Mouse (Mus musculus) right cerebral cortex, adult 2 months (tissue): ENCODE measurements around the gene Kng1.
"Not testable (repeated sequence)": the region's sequence is repeated elsewhere in the genome, so short reads cannot be mapped to it uniquely, and the experiment has no call there.

Experiments
- DNase-seq, 2 experiments: peaks; one replicate each; pipeline ENCODE4 v3.0.0; 2021 to 2022; ENCODE audit warnings: low spot score in 2 of 2

Kng1 gene

DNA sequence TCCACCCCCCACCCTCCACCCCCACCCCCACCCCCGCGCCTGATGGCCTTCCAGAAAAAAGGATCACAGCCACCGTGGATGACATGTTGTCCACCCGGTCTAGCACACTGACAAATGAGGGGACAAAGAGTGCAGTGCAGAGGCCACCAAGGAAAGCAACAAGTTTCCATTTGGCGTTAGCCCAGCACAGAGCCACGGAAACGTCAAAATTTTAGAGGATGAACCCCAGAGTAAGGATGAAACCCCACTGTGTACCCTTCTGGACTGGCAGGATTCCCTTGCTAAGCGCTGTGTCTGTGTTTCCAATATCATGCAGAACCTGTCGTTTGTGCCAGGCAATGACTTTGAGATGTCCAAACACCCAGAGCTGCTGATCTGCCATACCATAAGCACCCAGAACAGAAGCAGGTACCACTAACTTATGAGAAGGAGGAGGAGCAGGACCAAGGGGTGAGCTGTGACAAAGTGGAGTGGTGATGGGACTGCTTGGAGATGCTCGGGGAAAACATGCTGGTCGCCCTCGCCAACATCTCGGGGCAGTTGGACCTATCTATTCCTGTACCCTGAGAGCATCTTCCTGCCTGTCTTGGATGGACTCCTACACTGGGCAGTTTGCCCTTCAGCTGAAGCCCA, 35.8 kb downstream of the Kng1 start:
- DNase-seq = no peak

DNA sequence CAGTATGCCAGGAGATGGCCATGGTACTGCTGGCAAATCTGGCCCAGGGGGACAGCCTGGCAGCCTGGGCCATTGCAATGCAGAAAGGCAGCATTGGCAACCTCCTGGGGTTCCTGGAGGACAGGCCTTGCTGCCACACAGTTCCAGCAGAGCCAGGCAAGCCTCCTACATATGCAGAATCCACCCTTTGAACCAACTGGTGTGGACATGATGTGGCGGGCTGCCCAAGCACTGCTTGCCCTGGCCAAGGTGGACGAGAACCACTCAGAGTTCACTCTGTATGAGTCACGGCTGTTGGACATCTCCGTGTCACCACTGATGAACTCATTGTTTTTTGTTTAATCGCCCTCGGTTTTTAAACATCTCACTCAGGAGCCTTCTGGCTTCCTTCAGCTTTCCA, 36.5 kb downstream of the Kng1 start:
- no peak for DNase-seq

DNA sequence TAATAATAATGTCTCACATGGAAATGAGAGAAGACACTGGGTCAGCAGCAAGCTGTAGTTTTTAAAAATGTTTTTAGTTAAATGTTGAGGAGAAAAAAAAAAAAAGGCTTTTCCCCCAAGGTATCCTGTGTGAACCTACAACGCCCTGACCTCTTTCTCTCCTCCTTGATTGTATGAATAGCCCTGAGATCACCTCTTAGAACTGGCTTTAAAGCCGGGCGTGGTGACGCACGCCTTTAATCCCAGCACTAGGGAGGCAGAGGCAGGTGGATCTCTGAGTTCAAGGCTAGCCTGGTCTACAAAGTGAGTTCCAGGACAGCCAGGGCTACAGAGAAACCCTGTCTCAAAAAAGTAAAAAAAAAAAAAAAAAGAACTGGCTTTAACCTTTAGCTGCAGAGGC, 37.9 kb downstream of the Kng1 start:
- DNase-seq = not testable (repeated sequence)

DNA sequence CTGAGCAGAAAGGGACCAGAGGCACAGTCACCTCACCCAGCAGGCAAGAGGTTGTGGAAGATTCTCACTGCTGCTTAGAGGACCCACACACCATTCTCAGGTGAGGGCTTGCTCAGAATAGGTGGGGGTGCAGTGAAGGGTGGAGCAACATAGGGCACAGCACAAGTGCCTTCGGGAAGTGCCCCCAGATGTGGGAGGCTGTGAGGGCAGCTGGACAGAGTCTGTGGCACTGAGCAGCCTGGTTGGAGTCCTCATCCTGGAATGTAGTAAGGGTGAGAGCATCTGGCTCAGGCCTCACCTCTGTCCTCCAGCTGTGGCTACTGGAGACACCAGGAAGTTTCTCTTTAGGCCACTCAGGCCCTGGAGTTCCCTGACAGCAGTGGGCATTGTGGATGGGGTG, 39.2 kb downstream of the Kng1 start:
- DNase-seq = not testable (repeated sequence)

DNA sequence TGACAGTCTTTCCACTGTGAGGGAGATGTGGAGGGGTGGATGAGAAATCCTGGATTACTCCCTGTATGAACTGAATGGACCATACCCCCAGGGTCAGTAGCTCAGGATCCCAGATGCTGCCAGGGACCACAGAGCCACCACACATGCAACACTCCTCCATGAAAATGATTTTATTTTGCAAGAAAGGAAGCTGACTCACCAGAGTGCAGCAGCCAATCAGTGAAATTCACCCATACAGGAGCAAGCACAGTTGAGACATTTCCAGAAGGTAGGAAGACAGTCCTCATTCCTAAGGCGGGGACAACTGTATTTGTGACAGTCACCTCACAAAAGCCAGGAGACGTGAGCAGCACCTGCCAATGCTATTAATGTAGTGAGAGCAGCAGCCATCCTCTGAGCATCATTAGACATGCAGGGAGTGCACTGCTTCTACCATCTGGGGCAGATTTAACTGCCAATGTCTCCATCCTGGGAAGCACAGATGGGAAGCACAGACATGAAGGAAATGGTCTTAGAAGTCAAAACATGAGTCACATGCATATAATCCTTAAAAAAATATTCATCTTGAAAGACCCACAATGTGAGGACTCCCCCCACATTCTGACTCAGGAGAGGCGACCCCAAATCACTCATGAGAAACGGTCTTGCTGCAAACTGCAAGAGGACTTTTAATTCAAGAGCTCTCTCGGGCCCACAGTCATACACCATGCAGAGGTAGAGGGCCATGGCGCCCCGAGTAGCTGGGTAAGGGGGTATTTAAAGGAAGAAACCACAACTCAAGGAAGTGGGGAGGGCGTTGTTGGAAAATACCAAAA, 39.8 kb downstream of the Kng1 start:
- peak; percentile 29 to 42 for DNase-seq

DNA sequence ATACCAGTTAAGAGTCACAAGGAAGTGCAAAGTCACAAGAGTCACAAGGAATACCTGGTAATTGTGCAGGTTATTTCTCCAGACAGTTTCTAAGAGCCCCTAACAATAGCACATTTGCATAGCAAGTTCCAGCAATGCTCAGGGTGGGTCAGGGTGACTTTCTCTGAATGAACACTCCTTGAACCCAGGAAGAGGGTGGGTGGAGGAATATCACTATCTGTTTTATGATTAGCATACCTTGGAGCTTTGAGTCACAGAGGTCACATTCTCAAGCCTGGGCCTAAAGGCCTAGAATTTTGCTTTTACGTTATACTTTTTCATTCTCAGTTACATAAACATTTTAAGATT, 40.4 kb downstream of the Kng1 start:
- DNase-seq = not testable (repeated sequence)

DNA sequence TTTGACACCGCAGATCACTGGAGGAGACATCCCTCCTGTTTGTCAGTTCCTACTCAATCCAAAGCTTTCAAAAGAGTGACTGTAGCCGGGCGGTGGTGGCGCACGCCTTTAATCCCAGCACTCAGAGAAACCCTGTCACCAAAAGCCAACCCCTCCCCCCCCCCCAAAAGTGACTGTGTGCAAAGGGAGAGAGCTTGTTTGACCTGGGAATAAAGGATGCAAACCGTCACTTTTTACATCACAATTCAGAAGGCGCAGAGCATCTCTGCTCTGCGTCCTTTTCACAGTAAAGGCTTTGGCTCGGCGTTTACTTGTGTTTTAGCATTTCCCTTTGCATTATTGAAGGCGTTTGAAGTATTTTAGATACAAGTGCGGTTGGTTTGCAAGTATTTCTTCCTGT, 42.0 kb downstream of the Kng1 start:
- DNase-seq = no peak

DNA sequence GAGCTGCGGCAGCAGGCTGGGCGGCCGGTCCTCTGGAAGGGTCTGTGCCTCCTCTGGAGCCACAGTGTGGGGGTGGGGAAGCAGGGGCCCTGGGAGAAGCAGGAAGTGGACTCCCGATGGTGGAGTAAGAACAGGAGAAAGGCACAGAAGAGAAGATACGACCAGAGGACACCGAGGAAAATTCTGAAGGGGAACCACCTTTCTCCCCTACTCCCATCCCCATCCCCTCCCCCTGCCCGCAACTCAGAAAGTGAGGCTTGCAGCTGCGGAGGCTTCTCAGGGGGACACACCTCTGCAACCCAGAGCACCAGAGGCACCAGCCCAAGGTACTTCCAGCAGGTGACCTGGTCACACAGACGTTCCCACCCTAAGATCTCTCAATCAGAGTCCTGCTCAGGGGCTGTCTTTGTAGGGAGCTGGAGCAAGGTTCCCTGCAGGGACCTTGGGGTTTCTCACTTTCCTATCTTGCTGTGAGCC, 42.5 kb downstream of the Kng1 start:
- DNase-seq = no peak

DNA sequence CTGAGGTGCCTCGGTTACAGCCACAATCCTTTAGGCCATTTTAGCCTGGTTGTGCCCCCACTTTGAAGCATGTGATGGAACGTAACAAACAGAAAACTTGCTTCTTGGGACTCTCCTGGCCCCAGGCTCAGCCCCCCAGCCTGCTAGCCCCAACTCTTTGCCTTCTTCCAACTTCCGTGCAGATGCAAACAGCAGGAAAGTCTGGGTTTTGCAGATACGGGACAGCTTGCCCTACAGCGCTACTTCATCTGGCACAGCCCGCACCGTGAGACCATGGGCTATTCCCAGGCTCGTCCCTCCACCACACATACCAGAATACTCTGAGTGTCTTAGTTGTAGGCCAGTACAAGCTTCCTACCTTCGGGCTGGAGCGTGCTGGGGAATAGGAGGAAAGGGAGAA, 42.9 kb downstream of the Kng1 start:
- no peak for DNase-seq

DNA sequence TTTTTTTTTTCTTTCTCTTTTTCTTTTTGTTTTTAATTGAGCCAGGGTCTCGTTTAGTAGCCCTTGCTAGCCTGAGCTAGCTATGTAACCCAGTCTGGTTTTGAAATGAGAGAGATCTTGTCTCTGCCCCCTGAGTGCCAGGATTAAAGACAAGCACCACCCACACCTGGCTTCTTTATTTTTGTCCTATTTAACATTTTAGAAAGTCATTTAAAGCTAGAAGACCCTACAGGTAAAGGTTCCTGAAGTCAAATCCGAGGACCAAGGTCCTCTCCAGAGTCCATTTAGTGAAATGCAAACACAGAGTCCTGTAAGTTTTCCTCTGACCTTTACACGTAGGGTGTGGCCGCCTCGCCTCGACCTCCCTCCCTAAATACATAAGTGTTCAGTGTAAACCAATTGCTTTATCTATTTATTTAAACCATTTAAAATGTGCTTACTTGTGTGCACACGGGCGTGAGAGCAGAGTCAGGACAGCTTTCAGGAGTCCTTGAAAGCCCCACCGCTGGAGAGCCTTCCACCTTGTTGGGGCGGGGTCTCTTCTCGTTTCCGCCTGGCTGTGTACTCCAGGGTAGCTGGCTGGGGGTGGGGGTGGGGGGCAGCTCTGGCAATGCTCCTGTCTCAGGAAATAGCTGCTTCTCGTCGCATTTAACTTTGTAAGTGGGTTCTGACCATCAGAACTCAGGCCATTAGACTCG, 44.8 kb downstream of the Kng1 start:
- DNase-seq = no peak

DNA sequence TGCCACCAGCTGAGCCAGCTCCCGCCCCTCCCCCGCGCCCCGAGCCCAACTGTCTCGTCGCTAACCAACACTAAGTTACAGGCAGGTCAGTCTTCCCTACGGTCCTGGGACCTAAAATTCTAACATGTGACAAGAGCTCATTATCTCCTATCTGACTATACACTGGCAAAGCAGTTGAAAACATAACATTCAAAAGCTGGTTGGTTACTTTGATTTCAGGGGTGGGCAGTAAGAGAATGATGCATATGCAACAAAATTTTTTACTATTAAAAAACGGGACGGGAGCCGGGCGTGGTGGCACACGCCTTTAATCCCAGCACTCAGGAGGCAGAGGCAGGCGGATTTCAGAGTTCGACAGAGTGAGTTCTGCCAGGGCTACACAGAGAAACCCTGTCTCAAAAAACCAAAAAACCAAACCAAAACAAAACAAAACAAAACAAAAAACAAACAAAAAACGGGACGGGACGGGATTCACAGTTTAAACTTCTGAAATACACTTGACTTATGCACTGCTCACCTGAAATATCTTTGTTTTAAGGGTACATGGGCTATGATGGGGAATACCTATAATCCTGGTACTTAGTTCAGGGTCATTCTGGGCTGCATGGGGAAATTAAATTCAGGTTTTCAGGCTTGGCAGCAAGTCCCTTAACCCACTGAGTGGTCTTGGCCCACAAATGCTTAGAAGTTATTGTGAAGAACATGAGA, 45.5 kb downstream of the Kng1 start:
- no peak for DNase-seq

DNA sequence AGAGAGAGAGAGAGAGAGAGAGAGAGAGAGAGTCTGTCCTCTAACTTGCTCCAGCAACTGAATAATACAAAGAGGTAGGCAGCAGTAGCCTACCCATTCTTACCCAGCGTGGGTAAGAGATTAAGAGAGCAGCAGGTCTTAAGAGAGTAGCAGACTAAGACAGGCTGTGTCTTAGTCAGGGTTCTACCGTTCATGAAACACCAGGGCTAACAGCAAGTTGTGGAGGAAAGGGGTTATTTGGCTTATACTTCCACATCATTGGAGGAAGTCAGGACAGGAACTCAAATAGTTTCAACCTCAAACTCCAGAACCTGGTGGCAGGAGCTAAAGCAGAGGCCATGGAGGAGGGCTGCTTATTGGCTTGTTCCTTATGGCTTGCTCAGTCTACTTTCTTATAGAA, 46.2 kb downstream of the Kng1 start:
- DNase-seq = no peak

DNA sequence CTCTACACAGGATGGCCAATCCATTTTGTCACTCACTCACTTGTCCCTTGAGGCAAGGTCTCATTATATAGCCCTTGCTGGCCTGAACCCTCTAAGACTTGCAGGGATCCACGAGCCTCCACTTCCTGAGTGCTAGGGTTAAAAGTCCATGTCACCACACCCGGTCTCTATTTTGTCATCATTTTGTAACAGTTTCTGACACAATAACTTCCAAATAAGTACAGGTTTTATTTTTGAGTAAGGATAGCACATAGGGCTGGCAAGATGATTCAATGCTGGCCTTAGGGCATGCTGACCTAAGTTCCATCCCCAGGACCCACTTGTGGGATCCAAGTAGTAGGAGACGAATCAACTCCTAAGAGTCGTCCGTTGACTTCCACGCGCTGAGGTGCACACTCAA, 48.5 kb downstream of the Kng1 start:
- no peak for DNase-seq

DNA sequence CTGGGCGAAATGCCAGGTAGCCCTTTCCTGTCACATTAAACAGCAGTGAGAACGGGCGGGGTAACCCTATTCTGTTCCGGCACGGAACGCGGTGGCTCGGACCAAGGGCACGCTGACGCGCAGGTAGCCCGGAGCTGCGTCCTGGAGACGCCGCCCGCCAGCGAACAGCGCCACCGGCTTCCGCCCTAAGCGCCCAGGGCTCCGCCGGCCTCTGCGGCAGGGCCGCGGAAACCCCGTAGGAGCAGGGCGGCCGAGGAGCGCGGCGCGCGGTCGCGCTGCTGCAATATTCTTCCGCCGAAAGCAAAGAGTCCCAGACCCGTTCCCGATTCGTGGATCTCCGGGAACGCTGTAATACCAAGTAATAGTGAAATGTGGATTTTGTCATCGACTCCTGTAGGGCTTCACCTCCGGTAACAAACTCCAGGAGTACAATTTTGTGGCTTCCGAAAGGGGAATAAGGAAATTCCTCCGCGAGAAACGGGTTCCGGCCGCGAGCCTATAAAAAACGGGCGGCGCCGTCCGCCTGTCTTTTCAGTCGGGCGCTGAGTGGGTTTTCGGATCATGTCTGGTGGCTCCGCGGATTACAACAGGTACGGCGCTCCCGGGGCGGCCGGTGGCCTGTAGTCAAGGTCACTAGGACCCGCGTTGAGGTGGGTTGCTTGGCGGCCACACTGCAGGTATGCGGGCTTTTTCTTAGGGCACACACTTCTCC, 49.7 kb downstream of the Kng1 start, which contains the start of gene Eif4a2:
Gene Eif4a2, plus strand, starts transcription at position 214 of the 712 bp plus-strand sequence.
- peak; percentile 92 for DNase-seq

DNA sequence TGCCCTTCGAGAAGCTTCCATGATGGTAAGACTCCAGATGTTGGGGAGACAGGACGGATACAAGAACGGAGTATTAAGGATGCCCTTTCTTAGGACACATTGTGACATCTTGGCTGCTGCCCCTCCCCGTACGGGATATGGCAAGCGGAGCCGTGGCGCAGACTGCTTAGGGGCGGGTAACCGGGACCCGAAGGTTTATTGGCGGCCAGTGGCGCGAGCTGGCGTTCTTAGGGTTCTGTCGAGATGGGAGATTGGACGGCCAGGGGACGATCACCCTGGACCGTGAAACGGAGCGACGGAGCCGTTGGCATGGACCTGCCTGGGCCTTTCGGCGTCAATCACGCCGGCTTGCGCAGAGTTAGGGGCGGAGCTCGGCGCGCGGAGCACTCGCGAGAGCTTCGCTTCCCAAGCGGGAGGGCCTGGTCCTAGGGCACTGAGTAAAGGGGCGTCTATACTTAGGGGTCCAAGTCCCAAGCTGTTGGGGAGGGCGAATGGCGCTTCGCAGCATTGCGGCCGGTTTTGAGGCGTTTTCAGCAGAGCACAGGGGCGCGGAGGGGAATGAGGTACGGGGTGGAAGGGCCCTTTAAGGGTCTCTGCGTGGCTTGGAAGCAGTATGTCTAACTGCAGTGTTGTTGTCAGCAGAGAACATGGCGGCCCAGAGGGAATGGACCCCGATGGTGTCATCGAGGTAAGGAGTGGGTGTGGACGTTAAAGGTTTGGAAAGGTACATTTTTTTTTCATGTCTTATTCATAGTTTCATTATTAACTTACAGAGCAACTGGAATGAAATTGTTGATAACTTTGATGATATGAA, 50.5 kb downstream of the Kng1 start:
- DNase-seq = peak; percentile 75 to 78

DNA sequence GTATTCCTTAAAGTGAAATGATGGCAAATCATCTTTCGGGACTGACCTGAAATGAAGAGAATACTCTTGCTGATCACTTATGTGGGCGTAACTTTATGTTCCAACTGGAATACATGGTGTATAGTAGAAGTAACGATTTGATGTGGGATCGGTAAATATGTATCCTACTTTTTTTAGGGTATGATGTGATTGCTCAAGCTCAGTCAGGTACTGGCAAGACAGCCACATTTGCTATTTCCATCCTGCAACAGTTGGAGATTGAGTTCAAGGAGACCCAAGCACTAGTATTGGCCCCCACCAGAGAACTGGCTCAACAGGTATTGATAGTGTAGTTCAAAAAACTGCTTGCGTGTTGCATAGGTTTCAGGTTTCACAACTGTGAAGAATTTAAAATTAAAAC, 51.3 kb downstream of the Kng1 start:
- no peak for DNase-seq

DNA sequence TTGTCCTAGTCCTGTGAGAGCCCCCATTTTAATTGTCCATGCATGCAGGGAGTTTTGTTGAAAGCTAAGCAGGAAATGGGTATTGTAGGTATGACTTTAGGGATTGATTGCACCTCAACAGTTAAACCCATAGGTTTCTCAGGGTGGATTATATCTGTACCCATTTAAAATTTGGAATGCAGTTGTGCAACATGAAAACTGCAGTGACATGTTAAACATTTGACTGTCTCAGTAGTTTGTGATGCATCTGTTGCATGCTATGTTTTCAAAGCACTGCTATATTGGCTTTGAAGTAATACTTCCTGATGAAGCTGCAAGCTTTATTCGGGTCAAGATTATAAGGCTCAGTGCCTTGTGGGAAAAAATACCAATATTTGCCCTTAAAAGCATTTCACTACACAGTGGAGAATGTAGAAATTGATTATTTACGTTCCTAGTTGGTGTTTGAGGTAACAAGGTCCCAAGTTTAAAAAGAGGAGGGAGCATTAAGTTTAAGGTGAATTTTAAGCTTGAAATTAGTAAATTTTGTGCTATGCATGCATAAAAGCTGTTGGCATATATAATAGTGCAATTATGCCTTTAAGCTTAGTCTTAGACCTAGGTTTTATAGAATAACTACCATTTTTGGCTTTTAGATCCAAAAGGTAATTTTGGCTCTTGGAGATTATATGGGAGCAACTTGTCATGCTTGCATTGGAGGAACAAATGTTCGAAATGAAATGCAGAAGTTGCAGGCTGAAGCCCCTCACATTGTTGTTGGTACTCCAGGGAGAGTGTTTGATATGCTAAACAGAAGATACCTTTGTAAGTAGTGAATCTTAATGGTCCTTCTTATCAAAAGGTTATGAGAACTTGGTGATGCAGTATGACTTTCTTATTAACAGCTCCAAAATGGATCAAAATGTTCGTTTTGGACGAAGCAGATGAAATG, 52.0 kb downstream of the Kng1 start:
- DNase-seq = no peak

DNA sequence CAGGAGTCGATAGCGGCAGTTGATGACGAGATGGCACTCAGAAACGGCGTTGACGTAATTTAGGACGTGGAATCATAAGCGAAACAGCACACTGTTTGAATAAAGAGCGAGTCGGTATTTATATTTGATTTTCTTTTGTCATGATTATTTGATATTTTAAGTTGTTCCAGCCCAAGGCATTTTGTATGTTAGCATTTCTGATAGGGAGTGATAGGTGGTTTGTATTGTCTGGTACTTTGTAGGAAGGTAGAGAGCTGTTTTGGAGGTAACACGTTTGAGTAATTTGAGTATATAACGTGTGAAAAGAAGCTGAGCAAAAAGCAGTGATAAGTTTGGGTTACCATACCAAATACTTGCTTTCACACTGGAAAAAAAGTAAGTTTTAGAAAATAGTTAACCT, 54.7 kb downstream of the Kng1 start:
- no peak for DNase-seq

DNA sequence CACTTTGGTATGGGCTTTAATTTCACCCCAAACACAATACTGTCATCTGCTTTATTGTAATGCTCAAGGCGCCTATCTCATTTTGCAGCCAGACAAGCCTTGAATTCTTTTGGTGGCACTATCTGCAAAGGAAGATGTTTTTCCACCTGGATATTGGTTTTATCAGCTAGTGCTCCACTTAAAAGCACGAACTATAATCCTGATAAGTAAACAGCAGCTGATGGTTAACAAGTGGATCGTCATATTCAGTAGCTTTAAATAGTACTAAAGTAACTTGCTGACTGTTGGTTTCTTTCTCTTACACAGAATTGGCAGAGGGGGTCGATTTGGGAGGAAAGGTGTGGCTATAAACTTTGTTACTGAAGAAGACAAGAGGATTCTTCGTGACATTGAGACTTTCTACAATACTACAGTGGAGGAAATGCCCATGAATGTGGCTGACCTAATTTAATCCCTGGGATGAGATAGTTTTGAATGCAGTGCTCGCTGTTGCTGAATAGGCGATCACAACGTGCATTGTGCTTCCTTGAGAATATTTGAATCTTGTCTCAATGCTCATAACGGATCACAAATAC, 55.3 kb downstream of the Kng1 start:
- DNase-seq = no peak
